Mouse (Mus musculus) embryonic facial prominence, embryonic 12.5 days (tissue): ENCODE measurements at regions not wholly inside any gene's neighbourhood (a gene's known extent, or its start where the extent isn't known, plus 50 kb on each side); places are given as distances from the start of the nearest gene placed in this dataset.
A peak's percentile ranks its signal among the peaks of the same experiment; 100 is the strongest.

Experiments
- ATAC-seq: fragments of 200-750 bp; cut with Nextera tagmentation; 2 replicates; pipeline ENCODE4 v1.8.0; 2017; ENCODE audit not compliant: insufficient number of reproducible peaks, insufficient read depth, low FRiP score, low TSS enrichment
- H3K27ac ChIP-seq: fragments of 300-500 bp; sonication (generic); 2 replicates; pipeline ENCODE4 v1.5.1; 2016; ENCODE audit warnings: mild to moderate bottlenecking
- H3K27me3 ChIP-seq: fragments of 300-500 bp; sonication (generic); 2 replicates; pipeline ENCODE4 v1.6.1; 2016; ENCODE audit warnings: mild to moderate bottlenecking, moderate library complexity
- H3K36me3 ChIP-seq: fragments of 300-500 bp; sonication (generic); 2 replicates; pipeline ENCODE4 v1.6.1; 2016; ENCODE audit warnings: mild to moderate bottlenecking
- H3K4me1 ChIP-seq: fragments of 300-500 bp; sonication (generic); 2 replicates; pipeline ENCODE4 v1.6.1; 2016
- H3K4me2 ChIP-seq: fragments of 300-500 bp; sonication (generic); replicated peaks from 2 replicates; pipeline ENCODE4 v1.6.1; 2016; ENCODE audit warnings: mild to moderate bottlenecking, moderate library complexity
- H3K4me3 ChIP-seq: fragments of 300-500 bp; sonication (generic); 2 replicates; pipeline ENCODE4 v1.5.1; 2016; ENCODE audit warnings: mild to moderate bottlenecking
- H3K9ac ChIP-seq: fragments of 300-500 bp; sonication (generic); 2 replicates; pipeline ENCODE4 v1.6.1; 2016; ENCODE audit warnings: mild to moderate bottlenecking, moderate library complexity
- H3K9me3 ChIP-seq: fragments of 300-500 bp; sonication (generic); 2 replicates; pipeline ENCODE4 v1.6.1; 2016; ENCODE audit warnings: mild to moderate bottlenecking, moderate library complexity
- WGBS: fragments of 180-500 bp; shearing (Covaris S2); methylation state at CpG from one replicate; pipeline ENCODE4 v1.1.7; 2016; 5-methylcytosine and 5-hydroxymethylcytosine counted together

- peaks cover 7% of the 10 kb centered on the region for H3K4me1 ChIP-seq
- peaks cover 29% of the 10 kb centered on the region for H3K27me3 ChIP-seq
- H3K9ac ChIP-seq, result no peak overlapping the region
- H3K9me3 ChIP-seq, result no peaks in the 10 kb centered on the region
- H3K4me3 ChIP-seq, result no peak overlapping the region
- WGBS, result 84% methylated on average over 3 of the region's 3 CpGs
- no peaks in the 10 kb centered on the region for H3K36me3 ChIP-seq
- no peak overlapping the region for H3K4me2 ChIP-seq
- ATAC-seq, result no peak
- no peak overlapping the region for H3K27ac ChIP-seq
Measured at GRCm38 (mm10) chr8:126135573-126135972, 140.6 kb downstream of the Kcnk1 start.

DNA sequence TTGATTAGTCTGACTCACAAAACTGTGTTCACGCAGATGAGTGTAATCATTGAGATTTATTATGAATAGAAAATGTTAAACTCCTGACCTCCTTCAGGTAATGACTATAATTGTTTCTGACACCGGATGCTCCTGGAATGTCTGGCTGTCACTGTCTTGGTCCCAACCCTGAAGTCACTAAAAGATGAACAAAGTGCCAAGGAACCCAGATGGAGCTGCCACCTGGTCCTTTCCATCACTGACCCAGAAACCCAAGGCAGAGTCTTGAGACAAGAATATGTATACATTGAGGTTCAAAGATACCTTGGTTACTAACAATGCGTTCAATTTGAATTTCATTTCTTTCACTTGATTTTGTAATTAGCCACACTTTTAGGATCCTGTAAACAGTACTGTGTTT is 142.0 kb downstream of the Kcnk1 start:
- Histone ChIP-seq H3K9me3 (no peaks in the 10 kb centered on the region), H3K36me3 (no peaks in the 10 kb centered on the region), H3K4me3 (no peak overlapping the region), H3K4me1 (peaks cover 7% of the 10 kb centered on the region), H3K27me3 (peaks cover 29% of the 10 kb centered on the region), H3K4me2 (no peak overlapping the region), H3K9ac (no peak overlapping the region), H3K27ac (no peak overlapping the region)
- no peak for ATAC-seq
- WGBS, result 86% methylated on average over 3 of the region's 3 CpGs

DNA sequence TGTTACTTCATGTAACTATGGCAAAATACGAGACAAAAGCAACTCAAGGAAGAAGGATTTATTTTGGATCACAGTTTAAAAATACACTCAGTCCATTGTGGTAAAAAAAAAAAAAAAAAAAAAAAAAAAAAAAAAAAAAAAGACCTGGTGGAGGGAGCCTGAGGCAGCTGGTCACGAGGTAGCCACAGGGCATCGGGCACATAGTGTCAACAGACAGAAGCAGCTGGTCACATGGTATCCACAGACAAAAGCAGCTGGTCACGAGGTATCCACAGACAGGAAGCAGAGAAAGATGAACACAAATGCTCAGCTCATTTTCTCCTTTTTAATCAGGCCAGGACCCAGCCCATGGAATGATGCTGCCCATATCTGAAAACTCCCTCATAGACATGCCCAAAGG is 142.5 kb downstream of the Kcnk1 start:
- no peaks in the 10 kb centered on the region for H3K36me3 ChIP-seq
- H3K9ac ChIP-seq, result no peak overlapping the region
- no peak for ATAC-seq
- H3K4me3 ChIP-seq, result no peak overlapping the region
- H3K27me3 ChIP-seq, result peaks cover 29% of the 10 kb centered on the region
- no peak overlapping the region for H3K27ac ChIP-seq
- 65% methylated on average over 4 of the region's 4 CpGs for WGBS
- no peaks in the 10 kb centered on the region for H3K9me3 ChIP-seq
- peaks cover 7% of the 10 kb centered on the region for H3K4me1 ChIP-seq
- H3K4me2 ChIP-seq, result no peak overlapping the region

GRCm38 (mm10) chr8:126138645-126139545 is 143.9 kb downstream of the Kcnk1 start:
- Histone ChIP-seq H3K4me2 (peak overlapping the region; percentile 97), H3K4me3 (peak overlapping the region; percentile 54), H3K9me3 (no peaks in the 10 kb centered on the region), H3K27ac (no peak overlapping the region), H3K36me3 (no peaks in the 10 kb centered on the region), H3K9ac (peak overlapping the region; percentile 41), H3K4me1 (peaks cover 7% of the 10 kb centered on the region), H3K27me3 (peaks cover 29% of the 10 kb centered on the region)
- WGBS, result under 1% methylated on average over 95 of the region's 95 CpGs
- ATAC-seq, result no peak; the same call in 1 of the 2 replicates

DNA sequence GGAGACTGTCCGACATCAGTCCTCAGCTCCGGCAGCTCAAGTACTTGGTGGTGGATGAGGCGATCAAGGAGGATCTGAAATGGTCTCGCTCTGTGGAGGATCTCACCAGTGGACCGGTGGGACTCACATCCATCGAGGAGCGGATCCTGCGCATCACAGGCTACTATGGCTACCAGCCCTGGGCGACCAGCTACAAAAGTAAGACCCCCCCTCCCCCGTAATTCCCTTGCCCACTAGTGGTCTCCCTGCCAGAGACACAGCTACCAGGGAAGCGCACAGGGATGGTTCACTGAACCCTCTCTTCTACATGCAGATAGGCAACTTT is 144.5 kb downstream of the Kcnk1 start:
- peak overlapping the region; percentile 41; the same call in 1 of the 2 replicates for H3K9ac ChIP-seq

DNA sequence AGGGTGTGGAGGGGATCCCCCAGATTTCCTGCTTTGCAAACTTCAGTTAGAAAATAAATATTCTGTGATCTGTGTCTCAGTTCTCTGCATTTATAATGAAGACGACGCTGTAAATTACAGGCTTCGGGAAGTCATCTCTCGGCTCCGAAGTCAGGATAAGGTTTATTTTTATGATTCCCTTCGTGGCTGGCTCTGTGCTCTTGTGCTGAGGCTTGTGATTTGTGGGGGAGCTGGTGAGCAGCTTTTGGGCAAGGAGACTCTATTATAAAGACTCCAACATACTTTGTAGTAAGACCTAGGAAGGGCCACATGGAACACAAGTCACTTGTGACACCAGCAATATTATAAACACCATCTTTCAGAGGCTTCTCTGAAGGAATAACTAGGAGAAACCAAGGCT is 146.0 kb downstream of the Kcnk1 start:
- Histone ChIP-seq H3K9ac (no peak overlapping the region), H3K4me1 (peaks cover 7% of the 10 kb centered on the region), H3K27ac (no peak overlapping the region), H3K4me3 (no peak overlapping the region), H3K27me3 (peaks cover 29% of the 10 kb centered on the region), H3K9me3 (no peaks in the 10 kb centered on the region), H3K4me2 (no peak overlapping the region), H3K36me3 (no peaks in the 10 kb centered on the region)
- WGBS, result 82% methylated on average over 6 of the region's 6 CpGs
- ATAC-seq, result no peak

More for the DNA sequence above, 144.5 kb downstream of the Kcnk1 start:
- Histone ChIP-seq H3K9me3 (no peaks in the 10 kb centered on the region), H3K4me1 (peaks cover 7% of the 10 kb centered on the region), H3K4me2 (peak overlapping the region; percentile 97), H3K27ac (no peak overlapping the region), H3K36me3 (no peaks in the 10 kb centered on the region), H3K4me3 (peak overlapping the region; percentile 54), H3K27me3 (peaks cover 29% of the 10 kb centered on the region)
- WGBS, result 13% methylated on average over 11 of the region's 11 CpGs
- ATAC-seq, result no peak

GRCm38 (mm10) chr8:126151527-126151926 is 146.8 kb upstream of the Slc35f3 start:
- Histone ChIP-seq H3K4me3 (no peak overlapping the region), H3K36me3 (no peaks in the 10 kb centered on the region), H3K4me1 (no peaks in the 10 kb centered on the region), H3K27ac (no peak overlapping the region), H3K27me3 (no peaks in the 10 kb centered on the region), H3K4me2 (no peak overlapping the region), H3K9me3 (no peaks in the 10 kb centered on the region), H3K9ac (no peak overlapping the region)
- WGBS, result 78% methylated on average over 4 of the region's 4 CpGs
- no peak for ATAC-seq

GRCm38 (mm10) chr8:126153955-126154354 is 144.4 kb upstream of the Slc35f3 start:
- no peak overlapping the region for H3K27ac ChIP-seq
- H3K9me3 ChIP-seq, result no peaks in the 10 kb centered on the region
- WGBS, result 74% methylated on average over 1 of the region's 1 CpGs
- H3K4me1 ChIP-seq, result no peaks in the 10 kb centered on the region
- H3K36me3 ChIP-seq, result no peaks in the 10 kb centered on the region
- no peak overlapping the region for H3K4me3 ChIP-seq
- no peak overlapping the region for H3K4me2 ChIP-seq
- no peak for ATAC-seq
- H3K9ac ChIP-seq, result no peak overlapping the region
- H3K27me3 ChIP-seq, result no peaks in the 10 kb centered on the region

- ATAC-seq, result no peak
- Histone ChIP-seq H3K27ac (no peak overlapping the region), H3K9me3 (no peaks in the 10 kb centered on the region), H3K9ac (no peak overlapping the region), H3K36me3 (no peaks in the 10 kb centered on the region), H3K4me2 (no peak overlapping the region), H3K4me1 (no peaks in the 10 kb centered on the region), H3K27me3 (no peaks in the 10 kb centered on the region), H3K4me3 (no peak overlapping the region)
- 68% methylated on average over 8 of the region's 8 CpGs for WGBS
Measured at GRCm38 (mm10) chr8:126157452-126158185, 140.7 kb upstream of the Slc35f3 start.

GRCm38 (mm10) chr8:126159485-126159884 is 138.9 kb upstream of the Slc35f3 start:
- H3K4me3 ChIP-seq, result no peak overlapping the region
- WGBS, result 94% methylated on average over 4 of the region's 4 CpGs

DNA sequence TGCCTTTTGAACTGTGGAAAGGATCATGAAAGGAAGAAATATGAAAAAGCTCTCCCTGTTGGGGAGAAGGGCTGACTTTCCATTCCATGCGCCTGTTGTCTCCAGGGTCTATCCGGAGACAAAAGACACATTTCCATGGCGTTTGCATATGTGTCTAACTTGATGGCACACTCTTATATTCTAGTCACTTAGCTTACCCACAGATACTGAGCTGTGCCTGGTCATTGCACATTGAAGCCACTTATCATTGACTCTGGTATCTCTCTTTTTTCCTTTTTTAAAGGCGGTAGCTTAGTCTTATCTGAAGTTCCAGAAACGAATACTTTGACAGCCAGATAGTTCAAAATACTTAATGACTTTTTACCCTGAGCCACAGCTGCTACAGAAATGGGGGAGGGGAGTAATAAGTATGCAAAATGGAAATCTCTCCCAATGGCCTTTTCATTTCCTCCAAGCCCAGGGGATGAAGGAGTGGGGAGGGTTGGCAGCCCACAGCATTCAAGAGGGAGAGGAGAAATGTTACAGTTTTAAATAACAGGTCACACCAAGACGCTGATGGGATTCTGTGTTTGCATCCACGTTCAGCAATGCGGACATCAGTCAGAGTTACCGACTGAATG is 137.9 kb upstream of the Slc35f3 start:
- no peak overlapping the region for H3K4me2 ChIP-seq
- H3K27ac ChIP-seq, result no peak overlapping the region
- ATAC-seq, result no peak
- H3K27me3 ChIP-seq, result no peaks in the 10 kb centered on the region
- no peaks in the 10 kb centered on the region for H3K36me3 ChIP-seq
- no peaks in the 10 kb centered on the region for H3K4me1 ChIP-seq
- H3K4me3 ChIP-seq, result no peak overlapping the region
- WGBS, result 74% methylated on average over 9 of the region's 9 CpGs
- no peak overlapping the region for H3K9ac ChIP-seq
- H3K9me3 ChIP-seq, result no peaks in the 10 kb centered on the region

More at GRCm38 (mm10) chr8:126159485-126159884, 138.9 kb upstream of the Slc35f3 start:
- H3K27me3 ChIP-seq, result no peaks in the 10 kb centered on the region
- no peak overlapping the region for H3K4me2 ChIP-seq
- no peak overlapping the region for H3K9ac ChIP-seq
- no peak for ATAC-seq
- no peak overlapping the region for H3K27ac ChIP-seq
- H3K4me1 ChIP-seq, result no peaks in the 10 kb centered on the region
- H3K9me3 ChIP-seq, result no peaks in the 10 kb centered on the region
- H3K36me3 ChIP-seq, result no peaks in the 10 kb centered on the region
